Mouse (Mus musculus): ENCODE data around the gene Clic6.
"Not testable (repeated sequence)": the region's sequence is repeated elsewhere in the genome, so short reads cannot be mapped to it uniquely, and the experiment has no call there.

Gene Clic6

DNA sequence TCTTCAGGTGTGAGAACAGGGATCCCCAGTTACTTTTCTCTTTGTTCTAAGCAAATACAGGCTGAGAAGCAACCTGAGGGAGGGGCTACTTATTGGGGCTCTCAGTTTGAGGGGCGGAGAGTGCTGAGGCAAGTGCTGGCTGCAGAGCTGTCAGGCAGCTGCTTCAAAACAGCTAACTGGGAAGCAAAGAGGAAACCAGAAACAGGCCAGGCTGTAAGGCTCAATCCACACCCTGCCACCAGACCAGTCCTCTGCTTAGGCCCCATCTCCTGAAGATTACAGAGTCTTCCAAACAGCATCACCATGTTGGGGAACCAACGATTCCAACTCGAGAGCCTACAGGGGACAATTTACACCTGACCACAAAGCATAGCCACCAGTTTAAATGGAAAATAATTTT lies 12.6 kb upstream of the Clic6 start:
- no peak for DNase-seq

- DNase-seq = no peak
Measured at GRCm38 (mm10) chr16:92475093-92475860, 10.3 kb upstream of the Clic6 start.

DNA sequence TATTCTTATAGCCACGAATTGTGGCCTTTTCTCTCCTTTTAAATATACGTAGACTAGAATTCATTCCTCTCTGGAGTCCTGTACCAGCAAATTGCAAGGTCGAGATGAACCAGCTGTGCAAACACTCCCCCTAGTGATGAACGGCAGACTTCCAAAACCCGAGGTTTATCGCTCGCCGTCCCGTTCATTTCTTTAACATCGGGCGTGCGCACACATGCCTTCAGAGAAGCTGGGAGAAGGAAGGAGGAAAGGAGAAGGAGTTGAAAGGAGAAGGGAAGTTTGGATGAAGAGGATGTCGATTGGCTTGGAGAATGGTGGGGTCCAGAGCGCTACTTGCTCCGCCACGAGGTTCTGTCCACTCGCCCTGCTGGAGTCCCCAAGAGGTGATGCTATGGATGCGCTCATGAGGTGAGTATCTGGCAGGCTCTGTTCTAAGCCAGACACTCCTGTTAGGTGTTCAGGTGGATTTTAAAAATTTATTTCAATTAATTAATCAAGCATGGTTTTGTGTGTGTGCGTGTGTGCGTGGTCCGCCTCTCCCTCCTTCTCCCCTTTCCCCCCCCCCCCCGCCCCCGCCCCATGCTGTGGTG lies 6.9 kb upstream of the Clic6 start:
- DNase-seq = peak; percentile 37

- DNase-seq = no peak
Measured at GRCm38 (mm10) chr16:92487086-92487485, 1.6 kb downstream of the Clic6 start.

DNA sequence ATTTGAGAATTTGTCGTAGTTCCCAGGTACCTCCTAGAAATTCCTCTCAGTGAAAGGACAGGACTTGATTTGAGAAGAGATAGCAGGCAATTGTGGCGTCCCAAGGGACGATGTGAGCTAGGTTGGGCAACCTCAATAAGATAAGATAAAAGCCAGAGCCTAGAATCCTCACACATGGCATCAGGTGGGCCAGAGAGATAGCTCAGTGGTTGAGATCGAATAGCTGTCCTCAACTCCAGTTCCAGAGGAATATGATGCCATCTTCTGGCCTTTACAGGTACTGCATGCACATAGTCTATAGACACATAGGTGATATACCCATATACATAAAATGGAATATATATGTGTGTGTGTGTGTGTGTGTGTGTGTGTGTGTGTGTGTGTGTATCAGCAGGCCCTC lies 2.0 kb downstream of the Clic6 start:
- DNase-seq = no peak

DNA sequence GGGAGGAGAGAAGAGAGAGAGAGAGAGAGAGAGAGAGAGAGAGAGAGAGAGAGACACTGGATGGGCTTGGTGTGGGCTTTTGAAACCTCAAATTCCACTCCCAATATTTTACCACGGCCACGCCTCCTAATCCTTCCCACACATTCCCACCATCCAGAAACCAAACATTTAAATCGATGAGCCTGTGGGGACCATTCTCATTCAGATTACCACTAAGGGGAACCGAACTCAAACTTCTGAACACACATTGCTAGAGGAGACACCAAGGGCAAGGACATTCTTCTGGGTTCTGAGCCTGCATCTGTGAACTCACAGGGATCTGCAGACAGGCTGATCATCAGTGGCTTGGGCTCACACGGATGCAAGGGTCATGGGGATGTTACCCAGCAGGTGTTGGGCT lies 2.9 kb downstream of the Clic6 start:
- no peak for DNase-seq

DNA sequence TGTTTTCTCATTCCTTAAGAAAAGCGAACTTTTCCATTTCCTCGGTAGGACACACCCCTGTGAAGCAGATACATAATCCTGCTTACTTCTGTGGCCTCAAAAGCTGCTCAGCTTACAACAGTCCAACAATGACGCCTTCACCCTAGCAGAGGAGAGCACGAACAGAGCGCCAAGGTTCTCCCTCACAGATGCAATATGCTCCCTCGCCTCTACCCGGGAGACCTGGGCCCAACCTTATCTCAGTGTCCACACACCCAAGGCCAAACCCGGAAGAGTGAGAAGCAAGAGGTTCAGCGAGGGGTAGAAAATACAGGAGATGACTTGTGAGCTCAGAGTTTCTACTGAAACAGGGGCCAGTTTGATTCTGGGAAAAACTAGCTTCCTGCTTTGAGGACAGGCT lies 3.8 kb downstream of the Clic6 start:
- DNase-seq = no peak

DNA sequence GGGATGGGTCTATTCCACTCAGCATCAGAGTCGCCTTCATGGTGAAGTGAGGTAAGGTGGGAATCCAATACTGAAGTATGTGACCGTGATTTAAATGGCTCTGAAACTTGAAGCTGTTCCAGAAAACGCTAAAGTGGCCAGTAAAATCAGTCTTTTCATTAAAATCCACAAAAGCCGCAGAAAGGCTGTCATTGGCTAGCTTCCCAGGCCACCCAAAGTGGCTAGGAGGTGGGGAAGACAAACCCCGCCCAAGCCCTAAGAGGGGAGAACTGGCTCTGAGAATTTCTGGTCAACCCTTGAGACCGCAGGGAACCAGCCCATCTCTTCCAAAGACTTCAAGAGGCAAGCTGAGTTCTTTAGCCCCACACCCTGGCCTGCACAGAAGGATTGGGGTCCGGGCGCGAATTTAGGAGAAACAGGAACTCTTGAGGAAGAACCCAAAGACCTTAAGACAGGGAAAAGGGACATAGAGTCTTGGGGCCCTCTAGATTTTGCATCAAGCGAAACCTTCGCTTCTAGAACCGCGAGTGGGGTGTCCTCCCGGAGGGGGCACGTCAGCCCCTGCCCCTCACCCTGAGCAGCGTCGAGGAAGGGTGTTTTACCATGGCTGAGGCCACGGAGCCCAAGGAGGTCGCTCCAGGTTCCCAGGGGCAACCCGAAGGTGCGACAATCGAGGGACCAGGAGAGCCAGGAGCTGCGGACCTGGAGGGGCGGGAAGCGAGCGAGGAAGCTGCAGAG lies 12.5 kb downstream of the Clic6 start:
- no peak for DNase-seq

DNA sequence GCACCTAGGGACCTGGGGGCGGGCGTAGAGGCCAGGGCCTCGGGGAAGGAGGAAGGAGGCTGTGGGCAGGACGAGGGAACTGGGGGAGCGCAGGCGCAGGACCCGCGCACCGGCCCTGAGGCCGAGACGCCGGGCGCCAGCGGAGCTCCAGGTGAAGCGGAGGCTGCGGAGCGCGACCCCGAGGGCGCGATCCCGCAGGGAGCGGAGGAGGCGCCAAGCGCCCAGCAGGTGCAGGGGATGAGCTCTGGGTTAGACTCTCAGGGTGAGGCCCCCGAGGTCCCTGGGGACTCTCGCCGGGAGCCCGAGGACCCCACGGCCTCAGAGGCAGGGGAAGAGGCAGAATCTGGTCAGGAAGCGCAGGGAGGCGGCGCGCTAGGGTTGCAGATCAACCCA lies 13.0 kb downstream of the Clic6 start:
- DNase-seq = no peak

DNA sequence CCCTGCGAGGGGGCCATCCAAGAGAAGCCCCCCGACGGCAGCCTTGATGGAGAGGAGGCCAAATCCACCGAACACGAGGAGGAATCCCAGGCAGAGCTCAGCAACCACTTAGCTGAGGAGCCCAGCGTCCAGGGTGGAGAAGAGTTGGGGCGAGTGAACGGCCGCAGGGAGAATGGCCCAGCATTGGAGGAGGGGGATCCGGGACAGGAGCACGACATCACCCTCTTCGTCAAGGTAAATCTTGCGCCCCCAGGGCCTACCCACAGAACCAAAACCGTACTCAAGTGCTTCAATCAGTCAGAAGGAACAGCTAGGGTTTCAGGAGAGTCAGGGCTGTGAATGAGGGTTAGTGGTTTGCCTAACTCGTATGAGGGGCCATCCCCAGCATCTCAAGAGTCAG lies 13.8 kb downstream of the Clic6 start:
- DNase-seq = no peak

DNA sequence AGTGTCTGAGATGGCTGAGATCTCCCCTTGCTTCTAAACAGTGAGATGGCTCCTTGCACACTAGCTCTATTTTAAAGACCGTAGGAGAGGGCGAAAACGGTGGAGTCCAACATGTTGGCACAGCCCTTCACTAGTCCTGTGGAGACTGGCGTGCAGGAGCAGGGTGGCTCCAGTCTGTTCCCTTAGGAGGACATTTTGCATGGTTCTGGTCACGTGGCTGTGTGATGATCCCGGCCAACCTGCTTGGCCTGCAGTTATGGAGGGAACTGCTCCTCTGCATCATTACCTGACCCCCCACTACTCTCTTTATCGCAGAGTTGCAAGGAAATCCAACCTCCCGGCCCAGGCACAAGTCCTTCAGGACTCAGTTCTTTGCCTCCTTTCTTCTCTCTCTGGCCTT lies 15.0 kb downstream of the Clic6 start:
- no peak for DNase-seq

GRCm38 (mm10) chr16:92503105-92503504 lies 17.6 kb downstream of the Clic6 start:
- no peak for DNase-seq

GRCm38 (mm10) chr16:92507573-92507972 lies 22.0 kb downstream of the Clic6 start:
- DNase-seq = no peak

DNA sequence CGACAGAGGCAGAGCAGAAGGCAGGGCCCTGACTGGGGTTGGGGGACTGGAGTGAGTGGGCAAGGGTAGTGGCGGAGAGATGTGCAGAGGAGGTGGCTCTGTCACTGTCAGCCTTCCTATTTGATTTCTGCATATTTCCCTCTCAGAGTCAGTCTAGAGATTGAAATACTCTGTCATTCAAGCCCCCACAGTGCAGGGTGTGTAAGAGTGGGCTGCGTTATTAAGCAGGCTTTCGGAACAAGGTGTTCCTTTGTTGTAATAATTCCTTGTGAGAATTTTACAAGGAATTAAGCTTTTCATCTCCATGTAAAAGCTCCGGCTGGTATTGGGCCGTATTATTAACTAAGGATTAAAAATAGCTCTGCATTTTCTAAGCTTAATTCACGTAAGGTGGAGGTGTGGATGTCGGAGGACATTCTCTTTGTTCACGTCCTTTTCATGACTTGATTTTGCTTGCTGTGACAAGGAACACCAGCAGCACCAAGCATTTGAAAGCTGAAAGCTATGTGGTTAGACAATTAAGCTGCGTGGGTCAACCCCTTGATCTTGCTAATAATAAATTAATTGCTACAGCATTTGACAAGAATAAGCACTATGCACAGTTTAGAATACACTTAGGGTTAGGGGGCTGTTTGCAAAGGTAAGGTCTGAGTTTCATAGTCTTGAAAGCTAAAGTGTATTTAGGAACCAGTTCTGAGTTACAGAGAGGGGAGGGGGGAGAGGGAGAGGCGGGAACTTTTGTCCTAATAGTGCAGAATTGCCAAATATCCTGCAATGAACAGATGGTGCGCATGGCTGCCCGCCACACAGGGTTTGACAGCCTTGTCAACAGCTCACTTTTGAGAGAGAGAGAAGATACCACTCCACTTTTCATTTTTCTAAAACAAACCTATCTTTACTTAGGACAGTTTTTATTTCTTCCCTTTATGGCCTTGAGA lies 25.6 kb downstream of the Clic6 start:
- peak; percentile 48 for DNase-seq

DNA sequence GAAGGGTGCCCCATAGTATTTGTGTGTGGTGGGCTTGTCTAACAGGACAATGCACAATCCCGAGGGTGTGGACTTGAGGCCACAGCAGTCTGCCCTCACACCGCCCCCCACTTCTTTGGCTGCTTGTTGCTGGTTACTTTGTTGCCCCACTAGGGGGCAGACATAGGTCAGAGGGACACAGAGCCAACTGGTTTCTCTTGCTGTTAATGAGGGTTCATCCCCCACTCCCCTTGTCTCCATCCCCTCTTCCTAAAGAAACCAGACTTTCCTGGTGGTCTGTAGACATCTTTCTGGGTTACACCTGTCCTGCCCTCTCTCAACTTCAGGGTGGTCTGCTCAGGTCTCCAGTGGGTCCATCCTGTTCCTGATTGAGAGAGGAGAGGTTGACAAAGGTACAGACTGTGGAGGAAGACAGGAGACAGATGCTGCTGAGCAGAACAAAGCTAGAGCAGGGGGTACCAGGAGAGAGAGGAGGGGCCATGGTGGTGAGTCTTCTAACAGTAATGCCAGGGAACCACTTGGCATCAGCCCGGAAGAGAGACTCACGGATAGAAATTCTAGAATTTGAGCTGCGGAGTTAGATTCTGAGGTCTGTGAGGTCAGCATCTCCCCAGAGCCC lies 26.3 kb downstream of the Clic6 start:
- DNase-seq = no peak

- DNase-seq = not testable (repeated sequence)
Measured at GRCm38 (mm10) chr16:92514896-92515295, 29.4 kb downstream of the Clic6 start.

DNA sequence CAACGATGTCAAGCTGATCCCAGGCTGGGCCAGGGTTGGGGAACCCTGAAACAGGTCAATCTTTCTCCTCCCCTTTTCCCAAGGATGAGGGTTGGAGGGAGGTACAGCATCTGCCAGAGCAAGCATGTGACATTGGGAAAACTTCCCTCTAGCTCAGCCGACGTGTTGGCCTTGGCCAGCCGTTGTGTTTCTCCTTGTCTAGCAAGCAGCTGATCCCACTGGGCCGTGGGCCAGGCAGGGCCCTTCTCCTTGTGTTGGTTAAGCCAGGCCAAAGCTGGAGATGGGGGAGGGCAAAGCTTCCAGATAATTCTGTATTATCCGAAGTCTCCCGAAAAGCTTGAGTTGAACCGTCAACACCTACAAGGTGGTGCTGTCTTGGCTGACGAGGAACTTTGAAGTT lies 30.6 kb downstream of the Clic6 start:
- DNase-seq = no peak

- no peak for DNase-seq
Measured at GRCm38 (mm10) chr16:92518718-92519117, 33.2 kb downstream of the Clic6 start.

GRCm38 (mm10) chr16:92519820-92520492 lies 34.4 kb downstream of the Clic6 start:
- DNase-seq = no peak

GRCm38 (mm10) chr16:92523351-92523750 lies 37.8 kb downstream of the Clic6 start:
- no peak for DNase-seq

DNA sequence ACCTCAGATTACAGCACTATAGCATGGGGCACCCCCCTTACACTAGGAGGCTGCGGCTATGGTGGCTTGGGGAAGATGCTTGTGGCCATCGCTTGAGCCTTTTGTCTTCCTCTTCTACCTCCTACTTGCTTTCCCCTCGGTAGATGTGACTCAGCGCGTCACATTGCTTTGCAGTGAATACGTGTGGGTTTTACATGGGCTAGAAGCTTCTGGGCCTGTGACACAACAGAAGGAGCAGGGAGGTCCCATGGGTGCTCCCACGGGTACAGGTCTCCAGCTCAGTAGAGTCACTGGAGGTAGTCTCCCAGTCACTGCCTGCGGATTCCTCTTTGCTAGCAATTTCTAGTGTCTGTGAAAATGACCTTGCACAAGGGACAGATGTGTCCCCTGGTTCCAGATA lies 39.1 kb downstream of the Clic6 start:
- DNase-seq = no peak

DNA sequence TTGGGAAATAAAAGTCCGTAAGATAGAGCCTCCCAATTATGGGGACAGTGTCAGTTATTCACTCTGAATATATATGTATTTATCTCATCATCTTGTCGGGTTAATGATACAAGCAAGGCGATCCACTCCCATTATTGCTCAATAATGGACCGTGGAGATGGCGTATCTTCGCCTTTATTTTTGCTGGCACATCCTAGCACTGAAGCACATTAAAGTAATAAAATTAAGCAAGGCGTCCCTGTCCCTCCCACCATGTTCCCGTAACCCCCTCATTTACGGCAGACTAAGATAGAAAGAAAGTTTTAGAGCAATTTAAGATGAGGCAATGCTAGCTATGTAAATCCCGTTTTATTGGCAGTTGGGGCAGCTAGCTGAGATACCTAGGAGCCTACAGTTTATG lies 40.4 kb downstream of the Clic6 start:
- DNase-seq = no peak

All from layer of hippocampus, adult 9-11 months (tissue).